15 mouse cellular contexts compared by ENCODE assay signal in the genomic region with DNA sequence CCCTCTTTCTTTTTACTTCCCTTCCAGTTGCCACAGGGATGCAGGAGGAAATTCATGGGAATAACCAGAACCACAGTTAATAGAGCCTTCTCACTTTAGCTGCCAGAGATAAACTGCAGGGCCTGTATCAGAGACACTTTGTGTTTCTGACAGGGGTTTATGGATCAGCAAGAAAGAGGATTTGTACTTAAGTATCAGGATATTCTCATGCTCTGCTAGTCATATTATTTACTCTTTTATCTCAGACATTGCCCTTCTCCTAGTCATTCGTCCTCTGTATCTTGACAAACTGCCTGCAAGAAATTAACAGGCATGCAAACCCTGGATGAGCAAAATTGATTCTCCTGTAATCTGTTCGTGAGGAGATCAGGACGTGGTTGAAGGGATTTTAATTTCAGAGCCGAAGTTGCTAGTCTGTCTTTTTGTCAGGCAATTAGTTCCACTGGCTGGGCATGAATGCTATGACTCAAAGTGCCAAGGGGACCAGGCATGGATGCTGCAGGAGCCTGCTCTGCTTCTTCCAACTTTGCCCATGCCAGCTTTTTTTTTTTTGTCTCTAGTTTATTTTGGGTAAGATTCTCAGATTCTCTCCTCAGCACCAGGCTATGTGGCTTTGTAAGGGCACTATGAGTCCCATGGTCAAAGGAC. TPM values are rescaled to one million over a fixed set of nuclear protein-coding genes. Genes with fewer than 3 reads are reported as not detected.
DNase-seq lines count a peak whose midpoint lies in the region; ATAC-seq lines count a peak whose summit lies in the region.
"Had no signal": no experiment of that assay in that cellular context is flagged by ENCODE, and none has a peak within 500 bp of the region (broad histone marks: within the 10 kb centered on the region; RNA-seq: fewer than 3 reads in every experiment).

No protein-coding gene starts in this region.

- ATAC-seq in cerebellum, adult (ENCODE audit: insufficient number of reproducible peaks, low FRiP score, low TSS enrichment), result no peak
- peak; percentile 82; the same call in 1 of the 2 replicates for ATAC-seq in forebrain, embryonic 12.5 days (ENCODE audit: low FRiP score)
- ATAC-seq in hindbrain, embryonic 16.5 days, result peak; percentile 94
- peak; percentile 77; the same call in 1 of the 2 replicates for ATAC-seq in neural tube, embryonic 14.5 days (ENCODE audit: low read depth)

- H3K4me3 ChIP-seq in forebrain, embryonic 12.5 days (replicated peaks), result no peak overlapping the region
- H3K4me3 ChIP-seq in hindbrain, embryonic 16.5 days (ENCODE audit: low read length), result no peak overlapping the region
- no peak overlapping the region for H3K4me3 ChIP-seq in neural tube, embryonic 14.5 days (ENCODE audit: low read depth, low read length)
- H3K4me3 ChIP-seq: limb, embryonic 13.5 days; megakaryocyte, embryonic 14.5 days had no signal

- H3K27ac ChIP-seq in forebrain, embryonic 12.5 days, result peak overlapping the region; percentile 72
- peak overlapping the region; percentile 59 for H3K27ac ChIP-seq in hindbrain, embryonic 16.5 days (ENCODE audit: low read depth, low read length)
- no peak overlapping the region for H3K27ac ChIP-seq in neural tube, embryonic 14.5 days (ENCODE audit: low read depth, low read length)
- H3K27ac ChIP-seq: kidney, postnatal 0 days; limb, embryonic 13.5 days had no signal

- no peaks in the 10 kb centered on the region for H3K9me3 ChIP-seq in forebrain, embryonic 12.5 days
- H3K9me3 ChIP-seq in hindbrain, embryonic 16.5 days (ENCODE audit: control insufficient read depth, low read length), result no peaks in the 10 kb centered on the region
- H3K9me3 ChIP-seq in neural tube, embryonic 14.5 days (ENCODE audit: control insufficient read depth, low read length), result no peaks in the 10 kb centered on the region
- H3K9me3 ChIP-seq: limb, embryonic 13.5 days had no signal

- H3K27me3 ChIP-seq in forebrain, embryonic 12.5 days, result no peaks in the 10 kb centered on the region
- no peaks in the 10 kb centered on the region for H3K27me3 ChIP-seq in hindbrain, embryonic 16.5 days (replicated peaks; ENCODE audit: control insufficient read depth, insufficient read depth, low read length)
- no peaks in the 10 kb centered on the region for H3K27me3 ChIP-seq in neural tube, embryonic 14.5 days (ENCODE audit: control insufficient read depth, insufficient read depth, low read length)
- H3K27me3 ChIP-seq: limb, embryonic 13.5 days; megakaryocyte, embryonic 14.5 days had no signal

- no peak overlapping the region for H3K9ac ChIP-seq in forebrain, embryonic 12.5 days
- H3K9ac ChIP-seq in hindbrain, embryonic 16.5 days (ENCODE audit: low read depth, low read length), result no peak overlapping the region
- H3K9ac ChIP-seq in neural tube, embryonic 14.5 days (replicated peaks; ENCODE audit: low read depth, low read length), result no peak overlapping the region
- H3K9ac ChIP-seq: limb, embryonic 13.5 days; lung, embryonic 14.5 days had no signal

- H3K4me1 ChIP-seq in forebrain, embryonic 12.5 days, result peaks cover 17% of the 10 kb centered on the region
- peaks cover 3% of the 10 kb centered on the region; the same call in 1 of the 2 replicates for H3K4me1 ChIP-seq in hindbrain, embryonic 16.5 days (ENCODE audit: control insufficient read depth, insufficient read depth, low read depth, low read length)
- no peaks in the 10 kb centered on the region for H3K4me1 ChIP-seq in neural tube, embryonic 14.5 days (ENCODE audit: control insufficient read depth, insufficient read depth, low read length)
- H3K4me1 ChIP-seq: limb, embryonic 13.5 days; megakaryocyte, embryonic 14.5 days had no signal

- peak overlapping the region; percentile 6 for H3K4me2 ChIP-seq in forebrain, embryonic 12.5 days
- no peak overlapping the region for H3K4me2 ChIP-seq in hindbrain, embryonic 16.5 days (ENCODE audit: low read length)
- H3K4me2 ChIP-seq in neural tube, embryonic 14.5 days (ENCODE audit: low read depth, low read length), result no peak overlapping the region
- H3K4me2 ChIP-seq: limb, embryonic 13.5 days; lung, embryonic 14.5 days had no signal

- DNase-seq in cerebellum, adult 9-10 months, result peak; percentile 15
- no peak for DNase-seq in kidney, adult 9 months
- DNase-seq in spleen, adult 18-20 months, result no peak
- no peak for DNase-seq in testis, postnatal 10 days (ENCODE audit: low spot score)
- DNase-seq: heart, adult 18-20 months; heart, postnatal 4 days; lung, embryonic 14.5 days had no signal

- H3K36me3 ChIP-seq in forebrain, embryonic 12.5 days (replicated peaks), result no peaks in the 10 kb centered on the region
- H3K36me3 ChIP-seq in hindbrain, embryonic 16.5 days (ENCODE audit: control insufficient read depth, insufficient read depth, low read length), result no peaks in the 10 kb centered on the region
- H3K36me3 ChIP-seq in neural tube, embryonic 14.5 days (ENCODE audit: control insufficient read depth, insufficient read depth, low read length), result no peaks in the 10 kb centered on the region
- H3K36me3 ChIP-seq: limb, embryonic 13.5 days had no signal

- 3% methylated on average over 4 of the region's 4 CpGs for WGBS in forebrain, embryonic 12.5 days
- WGBS in hindbrain, embryonic 16.5 days, result 16% methylated on average over 4 of the region's 4 CpGs
- 14% methylated on average over 4 of the region's 4 CpGs for WGBS in neural tube, embryonic 14.5 days

RNA-seq across cellular contexts. Expression of gene ccdc198, which starts 48.7 kb away (rescaled TPM):
- 0.20 TPM in 1 of 2 replicates, not detected in the other for polyA plus RNA-seq in forebrain, embryonic 12.5 days (2016; fragmentation: Nextera tagmentation; extraction: Ambion mirVana)
- 0.11 and 0.19 TPM in 2 replicates for polyA plus RNA-seq in hindbrain, embryonic 16.5 days (2015; fragmentation: Nextera tagmentation; extraction: Ambion mirVana)
- 0.28 and 0.53 TPM in 2 replicates for polyA plus RNA-seq in neural tube, embryonic 14.5 days (2014; fragmentation: Nextera tagmentation; extraction: Ambion mirVana)
- polyA plus RNA-seq: cortical plate, adult 2 months had no signal
